Mouse (Mus musculus): ENCODE data around the gene Lypd6.

The Lypd6 gene

GRCm38 (mm10) chr2:50066246-50066967, at the start of gene Lypd6:
Gene Lypd6 (plus strand): TSS chr2:50066429.
- no peak for DNase-seq (ENCODE audit: extremely low read depth, low read depth, low spot score)

GRCm38 (mm10) chr2:50019477-50019876, 46.8 kb upstream of the Lypd6 start:
- DNase-seq (ENCODE audit: extremely low read depth, low read depth, low spot score) = no peak

- no peak for DNase-seq (ENCODE audit: extremely low read depth, low read depth, low spot score)
Observed at GRCm38 (mm10) chr2:50025549-50025948, 40.7 kb upstream of the Lypd6 start.

- DNase-seq (ENCODE audit: extremely low read depth, low read depth, low spot score) = no peak
Observed at GRCm38 (mm10) chr2:50028930-50029329, 37.3 kb upstream of the Lypd6 start.

- no peak for DNase-seq (ENCODE audit: extremely low read depth, low read depth, low spot score)
Observed at GRCm38 (mm10) chr2:50044170-50044870, 21.9 kb upstream of the Lypd6 start.

GRCm38 (mm10) chr2:50044871-50045470, 21.3 kb upstream of the Lypd6 start:
- DNase-seq (ENCODE audit: extremely low read depth, low read depth, low spot score) = no peak

GRCm38 (mm10) chr2:50045841-50046240, 20.4 kb upstream of the Lypd6 start:
- DNase-seq (ENCODE audit: extremely low read depth, low read depth, low spot score) = no peak

GRCm38 (mm10) chr2:50048442-50048841, 17.8 kb upstream of the Lypd6 start:
- no peak for DNase-seq (ENCODE audit: extremely low read depth, low read depth, low spot score)

GRCm38 (mm10) chr2:50053893-50054292, 12.3 kb upstream of the Lypd6 start:
- no peak for DNase-seq (ENCODE audit: extremely low read depth, low read depth, low spot score)

- no peak for DNase-seq (ENCODE audit: extremely low read depth, low read depth, low spot score)
Observed at GRCm38 (mm10) chr2:50065902-50066245, 355 bp upstream of the Lypd6 start.

GRCm38 (mm10) chr2:50066968-50067315, 713 bp downstream of the Lypd6 start:
- no peak for DNase-seq (ENCODE audit: extremely low read depth, low read depth, low spot score)

GRCm38 (mm10) chr2:50069571-50070295, 3.5 kb downstream of the Lypd6 start:
- no peak for DNase-seq (ENCODE audit: extremely low read depth, low read depth, low spot score)

- DNase-seq (ENCODE audit: extremely low read depth, low read depth, low spot score) = no peak
Observed at GRCm38 (mm10) chr2:50072158-50072557, 5.9 kb downstream of the Lypd6 start.

- no peak for DNase-seq (ENCODE audit: extremely low read depth, low read depth, low spot score)
Observed at GRCm38 (mm10) chr2:50084746-50085145, 18.5 kb downstream of the Lypd6 start.

- no peak for DNase-seq (ENCODE audit: extremely low read depth, low read depth, low spot score)
Observed at GRCm38 (mm10) chr2:50087761-50088160, 21.5 kb downstream of the Lypd6 start.

GRCm38 (mm10) chr2:50096336-50096735, 30.1 kb downstream of the Lypd6 start:
- no peak for DNase-seq (ENCODE audit: extremely low read depth, low read depth, low spot score)

GRCm38 (mm10) chr2:50100364-50101151, 34.3 kb downstream of the Lypd6 start:
- no peak for DNase-seq (ENCODE audit: extremely low read depth, low read depth, low spot score)

GRCm38 (mm10) chr2:50101152-50101450, 34.9 kb downstream of the Lypd6 start:
- DNase-seq (ENCODE audit: extremely low read depth, low read depth, low spot score) = no peak

GRCm38 (mm10) chr2:50103850-50104503, 37.7 kb downstream of the Lypd6 start:
- no peak for DNase-seq (ENCODE audit: extremely low read depth, low read depth, low spot score)

GRCm38 (mm10) chr2:50105590-50105989, 39.4 kb downstream of the Lypd6 start:
- no peak for DNase-seq (ENCODE audit: extremely low read depth, low read depth, low spot score)

GRCm38 (mm10) chr2:50105992-50106391, 39.8 kb downstream of the Lypd6 start:
- DNase-seq (ENCODE audit: extremely low read depth, low read depth, low spot score) = no peak
